Mouse (Mus musculus): ENCODE data around the gene Gm20532. TPM values are rescaled to one million over a fixed set of nuclear protein-coding genes. Genes with fewer than 3 reads are reported as not detected.

The Gm20532 gene
- total and polyA plus RNA-seq, 2 experiments from 2014 or later, result 0.25 TPM; not detected in 1

DNA sequence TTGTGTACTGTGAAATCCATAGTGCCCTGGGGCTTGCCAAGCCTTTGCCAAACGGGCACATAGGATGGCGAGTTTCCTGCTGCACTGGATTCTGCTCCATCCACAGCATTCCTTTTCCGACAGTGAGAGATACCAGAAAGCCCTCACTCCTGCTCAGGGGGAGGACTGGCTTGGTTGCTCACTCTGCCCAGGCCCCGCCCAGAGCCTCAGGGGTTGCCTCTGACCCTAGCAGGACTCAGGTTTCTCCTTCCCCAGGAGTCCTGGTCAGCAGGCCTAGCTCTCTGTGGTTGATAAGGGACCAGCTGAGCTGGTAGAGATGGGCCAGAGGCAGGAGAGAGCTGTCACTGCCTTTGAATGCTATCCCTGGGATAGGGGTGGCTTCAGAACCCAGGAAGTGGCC is 2.1 kb downstream of the Gm20532 start:
- Histone ChIP-seq H3K9me3 (ENCODE audit: low read length) (no peaks in the 10 kb centered on the region), H3K27ac (ENCODE audit: low read depth, low read length) (no peak overlapping the region), H3K4me2 (ENCODE audit: low read depth, low read length, poor library complexity, severe bottlenecking) (peak overlapping the region; percentile 7; the same call in 1 of the 2 replicates), H3K9ac (replicated peaks; ENCODE audit: low read length, poor library complexity, severe bottlenecking) (0 out of 2 replicates have a peak overlapping the region, but pooled peaks have one; percentile 19), H3K36me3 (ENCODE audit: insufficient read depth, low read length) (no peaks in the 10 kb centered on the region), H3K4me1 (ENCODE audit: insufficient read depth, low read length) (no peaks in the 10 kb centered on the region), H3K4me3 (ENCODE audit: low read depth, low read length) (no peak overlapping the region), H3K27me3 (ENCODE audit: insufficient read depth, low read length) (no peaks in the 10 kb centered on the region)
- no peak for ATAC-seq (ENCODE audit: low FRiP score)
- DNase-seq (ENCODE audit: low spot score), result no peak
- 54% methylated on average over 4 of the region's 4 CpGs for WGBS
- no peak for TF ChIP-seq CTCF (IDR thresholded peaks at IDR 0.05)

DNA sequence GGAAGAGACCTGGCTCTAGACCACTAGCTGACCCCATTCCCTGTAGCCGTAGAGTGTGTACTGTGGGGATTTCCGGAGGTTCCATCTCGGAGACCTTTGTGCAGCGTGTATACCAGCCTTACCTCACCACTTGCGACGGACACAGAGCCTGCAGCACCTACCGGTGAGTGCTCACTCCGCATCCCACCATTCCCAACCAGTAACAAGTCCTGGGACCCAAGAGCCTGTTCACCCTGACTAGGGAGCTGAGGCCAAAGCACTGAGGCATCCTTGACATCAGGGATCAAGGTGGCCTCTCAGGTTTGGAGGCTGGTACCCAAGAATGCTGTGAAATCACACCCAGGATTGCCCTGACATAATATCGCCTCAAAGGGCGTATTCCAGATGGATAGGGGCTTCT is 2.8 kb downstream of the Gm20532 start:
- Histone ChIP-seq H3K4me3 (ENCODE audit: low read depth, low read length) (no peak overlapping the region), H3K27me3 (ENCODE audit: insufficient read depth, low read length) (no peaks in the 10 kb centered on the region), H3K36me3 (ENCODE audit: insufficient read depth, low read length) (no peaks in the 10 kb centered on the region), H3K9me3 (ENCODE audit: low read length) (no peaks in the 10 kb centered on the region), H3K9ac (replicated peaks; ENCODE audit: low read length, poor library complexity, severe bottlenecking) (no peak overlapping the region), H3K4me1 (ENCODE audit: insufficient read depth, low read length) (no peaks in the 10 kb centered on the region), H3K27ac (ENCODE audit: low read depth, low read length) (no peak overlapping the region), H3K4me2 (ENCODE audit: low read depth, low read length, poor library complexity, severe bottlenecking) (no peak overlapping the region)
- TF ChIP-seq CTCF (IDR thresholded peaks at IDR 0.05), result no peak
- ATAC-seq (ENCODE audit: low FRiP score), result no peak
- 87% methylated on average over 10 of the region's 10 CpGs for WGBS
- no peak for DNase-seq (ENCODE audit: low spot score)

DNA sequence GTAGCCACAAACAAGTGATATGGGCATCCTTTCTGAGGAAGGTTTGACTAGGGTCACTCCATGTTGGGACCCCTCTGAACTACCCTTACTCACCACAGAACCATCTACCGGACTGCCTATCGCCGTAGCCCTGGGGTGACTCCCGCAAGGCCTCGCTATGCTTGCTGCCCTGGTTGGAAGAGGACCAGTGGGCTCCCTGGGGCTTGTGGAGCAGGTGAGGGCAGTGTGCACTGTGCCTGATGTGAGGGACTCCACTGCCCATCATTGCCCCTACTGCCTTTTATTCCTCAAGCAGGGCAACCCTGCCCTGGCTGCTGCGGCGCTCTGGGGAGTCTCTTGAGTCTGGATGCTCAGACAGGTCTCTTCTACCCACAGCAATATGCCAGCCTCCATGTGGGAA is 3.8 kb downstream of the Gm20532 start:
- no peak for TF ChIP-seq CTCF (IDR thresholded peaks at IDR 0.05)
- Histone ChIP-seq H3K4me2 (ENCODE audit: low read depth, low read length, poor library complexity, severe bottlenecking) (no peak overlapping the region), H3K4me1 (ENCODE audit: insufficient read depth, low read length) (no peaks in the 10 kb centered on the region), H3K36me3 (ENCODE audit: insufficient read depth, low read length) (no peaks in the 10 kb centered on the region), H3K9me3 (ENCODE audit: low read length) (no peaks in the 10 kb centered on the region), H3K4me3 (ENCODE audit: low read depth, low read length) (no peak overlapping the region), H3K9ac (replicated peaks; ENCODE audit: low read length, poor library complexity, severe bottlenecking) (no peak overlapping the region), H3K27ac (ENCODE audit: low read depth, low read length) (no peak overlapping the region), H3K27me3 (ENCODE audit: insufficient read depth, low read length) (no peaks in the 10 kb centered on the region)
- no peak for ATAC-seq (ENCODE audit: low FRiP score)
- no peak for DNase-seq (ENCODE audit: low spot score)
- 93% methylated on average over 7 of the region's 7 CpGs for WGBS

- H3K36me3 ChIP-seq (ENCODE audit: insufficient read depth, low read length), result no peaks in the 10 kb centered on the region
- no peak overlapping the region for H3K4me3 ChIP-seq (ENCODE audit: low read depth, low read length)
- no peak for ATAC-seq (ENCODE audit: low FRiP score)
- no peak overlapping the region for H3K4me2 ChIP-seq (ENCODE audit: low read depth, low read length, poor library complexity, severe bottlenecking)
- no peak for TF ChIP-seq CTCF (IDR thresholded peaks at IDR 0.05)
- H3K9ac ChIP-seq (replicated peaks; ENCODE audit: low read length, poor library complexity, severe bottlenecking), result peak overlapping the region; percentile 19; the same call in 1 of the 2 replicates
- no peaks in the 10 kb centered on the region for H3K4me1 ChIP-seq (ENCODE audit: insufficient read depth, low read length)
- DNase-seq (ENCODE audit: low spot score), result no peak
- 93% methylated on average over 7 of the region's 7 CpGs for WGBS
- no peak overlapping the region for H3K27ac ChIP-seq (ENCODE audit: low read depth, low read length)
- no peaks in the 10 kb centered on the region for H3K27me3 ChIP-seq (ENCODE audit: insufficient read depth, low read length)
- H3K9me3 ChIP-seq (ENCODE audit: low read length), result no peaks in the 10 kb centered on the region
These were observed 4.5 kb downstream of the Gm20532 start for GRCm38 (mm10) chr2:26590962-26591361.

DNA sequence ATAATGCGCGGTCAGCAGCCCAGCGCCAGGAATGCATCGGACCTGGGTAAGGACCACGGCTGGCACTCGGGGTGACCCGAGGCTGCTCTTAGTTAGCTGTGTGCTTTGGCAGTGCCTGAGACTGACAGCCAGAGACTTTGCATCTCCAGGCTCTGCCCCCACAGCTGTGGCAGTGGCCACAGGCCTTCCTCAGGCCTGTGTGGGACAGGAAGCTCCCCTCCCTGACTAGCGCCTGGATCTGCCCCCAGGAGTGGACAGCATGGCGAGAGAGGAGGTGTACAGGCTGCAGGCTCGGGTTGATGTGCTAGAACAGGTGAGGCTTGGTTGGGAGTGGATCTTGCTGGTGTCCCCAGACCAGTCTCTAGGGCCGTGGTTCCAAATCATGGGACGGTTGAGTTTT is 5.0 kb downstream of the Gm20532 start:
- no peak for TF ChIP-seq CTCF (IDR thresholded peaks at IDR 0.05)
- DNase-seq (ENCODE audit: low spot score), result no peak
- WGBS, result 87% methylated on average over 12 of the region's 12 CpGs

DNA sequence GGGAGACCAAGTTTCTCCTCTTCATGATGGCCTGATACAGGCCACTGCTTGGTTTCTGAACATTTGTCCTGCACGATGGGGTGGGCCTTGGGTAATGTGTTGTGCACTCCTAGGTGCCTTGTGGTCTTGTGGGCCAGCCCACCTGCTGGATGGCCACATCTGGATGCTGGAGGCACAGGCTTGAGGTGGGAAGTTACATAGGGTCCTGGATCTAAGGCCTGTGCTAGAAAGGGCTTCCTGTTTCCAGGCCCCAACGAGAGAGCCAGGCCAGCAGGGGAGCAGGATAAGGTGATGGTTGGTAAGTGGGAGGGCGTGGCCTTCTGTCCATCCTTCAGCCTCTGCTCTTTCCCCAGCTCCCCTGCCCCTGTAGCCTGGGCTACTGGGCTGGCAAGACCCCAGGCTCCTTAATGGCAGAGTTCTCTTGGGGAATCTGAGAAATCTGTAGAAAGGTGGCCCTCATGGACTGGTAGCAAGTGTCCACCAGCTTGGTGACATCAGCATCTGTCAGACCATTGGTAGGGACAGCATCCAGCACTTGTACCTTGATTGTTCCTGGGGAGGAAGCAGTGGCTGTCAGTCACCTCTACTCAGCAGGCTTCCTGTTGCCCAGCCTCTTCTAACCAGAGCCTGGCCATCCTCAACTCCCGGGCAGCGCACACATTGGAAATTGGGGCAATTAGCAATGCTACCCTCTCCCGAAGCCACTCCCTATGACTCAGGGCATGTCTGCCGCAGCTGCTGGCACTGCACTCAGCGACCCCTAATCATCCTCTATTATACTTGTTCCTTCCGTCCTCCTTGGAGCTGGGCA is 7.0 kb downstream of the Gm20532 start:
- Histone ChIP-seq H3K9me3 (ENCODE audit: low read length) (no peaks in the 10 kb centered on the region), H3K27me3 (ENCODE audit: insufficient read depth, low read length) (no peaks in the 10 kb centered on the region), H3K4me1 (ENCODE audit: insufficient read depth, low read length) (no peaks in the 10 kb centered on the region), H3K4me3 (ENCODE audit: low read depth, low read length) (no peak overlapping the region), H3K27ac (ENCODE audit: low read depth, low read length) (no peak overlapping the region), H3K36me3 (ENCODE audit: insufficient read depth, low read length) (no peaks in the 10 kb centered on the region), H3K4me2 (ENCODE audit: low read depth, low read length, poor library complexity, severe bottlenecking) (no peak overlapping the region), H3K9ac (replicated peaks; ENCODE audit: low read length, poor library complexity, severe bottlenecking) (no peak overlapping the region)
- WGBS, result 73% methylated on average over 9 of the region's 9 CpGs
- ATAC-seq (ENCODE audit: low FRiP score) (no peak), DNase-seq (ENCODE audit: low spot score) (no peak)
- no peak for TF ChIP-seq CTCF (IDR thresholded peaks at IDR 0.05)

More for the DNA sequence above, 5.0 kb downstream of the Gm20532 start:
- no peak for ATAC-seq (ENCODE audit: low FRiP score)
- Histone ChIP-seq H3K4me2 (ENCODE audit: low read depth, low read length, poor library complexity, severe bottlenecking) (no peak overlapping the region), H3K9me3 (ENCODE audit: low read length) (no peaks in the 10 kb centered on the region), H3K9ac (replicated peaks; ENCODE audit: low read length, poor library complexity, severe bottlenecking) (no peak overlapping the region), H3K36me3 (ENCODE audit: insufficient read depth, low read length) (no peaks in the 10 kb centered on the region), H3K27me3 (ENCODE audit: insufficient read depth, low read length) (no peaks in the 10 kb centered on the region), H3K4me1 (ENCODE audit: insufficient read depth, low read length) (no peaks in the 10 kb centered on the region), H3K27ac (ENCODE audit: low read depth, low read length) (no peak overlapping the region), H3K4me3 (ENCODE audit: low read depth, low read length) (no peak overlapping the region)

Data from midbrain, postnatal 0 days (tissue).